Mouse (Mus musculus) right cerebral cortex, adult 2 months (tissue): Measurements from ENCODE around the gene Tectb.
"Not testable (repeated sequence)": the region's sequence is repeated elsewhere in the genome, so short reads cannot be mapped to it uniquely, and the experiment has no call there.

Experiments
- DNase-seq, 2 experiments: peaks; one replicate each; pipeline ENCODE4 v3.0.0; 2021 to 2022; ENCODE audit warnings: low spot score in 2 of 2

Tectb gene

DNA sequence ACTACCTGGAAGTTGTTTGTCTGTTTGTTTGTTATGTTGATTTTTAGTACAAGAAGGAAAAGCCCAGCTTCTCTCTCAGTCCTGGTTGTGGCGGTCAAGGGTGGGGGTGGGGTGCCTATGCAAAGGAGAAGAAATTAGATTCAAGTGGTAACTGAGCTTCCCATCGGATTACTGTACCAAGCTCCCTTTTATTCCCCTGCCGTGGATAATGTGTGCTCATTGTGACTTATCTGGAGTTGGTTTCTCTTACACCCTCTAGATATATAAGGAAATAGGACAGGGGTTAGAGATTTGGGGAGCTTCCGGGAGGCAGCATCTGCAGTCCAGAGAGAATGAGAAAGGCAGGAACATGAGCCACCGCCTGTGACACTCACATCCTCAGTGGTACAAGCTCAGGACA, at the start of gene Tectb:
TSS of gene Tectb (plus strand) at position 301 of the 400 bp plus-strand sequence.
- no peak for DNase-seq

DNA sequence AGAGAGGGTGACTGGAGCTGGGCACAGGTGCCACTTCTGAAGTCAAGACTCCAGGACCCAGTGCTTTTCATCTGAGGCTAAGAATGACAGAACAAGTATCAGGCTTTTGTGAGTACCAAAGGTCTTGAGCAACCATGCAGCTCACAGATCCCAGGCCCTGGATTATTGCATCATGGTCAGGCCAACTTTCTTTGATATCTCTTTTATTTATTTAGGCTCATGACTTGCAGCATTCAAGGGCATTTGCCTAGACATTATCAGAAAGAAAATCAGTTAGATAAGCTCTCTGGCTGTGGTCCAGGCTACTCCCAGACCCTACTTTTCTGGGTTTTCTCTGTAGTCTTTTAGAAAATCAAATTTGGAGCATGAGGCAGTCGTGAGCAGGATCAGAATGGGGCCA, 48.8 kb upstream of the Tectb start:
- DNase-seq, result no peak

- DNase-seq, result no peak
These were observed 48.1 kb upstream of the Tectb start for GRCm38 (mm10) chr19:55132476-55132875.

GRCm38 (mm10) chr19:55134521-55134920, 46.0 kb upstream of the Tectb start:
- DNase-seq, result no peak

DNA sequence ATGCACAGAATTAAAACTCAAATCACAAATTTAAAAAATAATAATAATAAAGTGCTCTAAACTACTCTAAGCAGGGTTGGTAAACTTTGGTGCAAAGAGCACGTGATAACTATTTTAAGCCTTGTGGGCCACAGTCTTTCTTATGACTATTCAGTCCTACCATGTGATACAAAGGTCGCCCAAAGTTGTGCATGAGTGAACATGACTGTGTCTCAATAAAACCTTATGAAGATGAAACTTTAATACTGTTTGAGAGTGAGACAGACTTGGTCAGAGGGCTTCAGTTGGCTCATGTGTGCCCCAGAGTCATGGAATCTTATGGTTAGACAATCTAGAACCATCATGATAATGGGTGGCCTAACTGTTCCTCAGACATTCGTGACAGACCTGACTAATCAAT, 44.6 kb upstream of the Tectb start:
- DNase-seq, result no peak

DNA sequence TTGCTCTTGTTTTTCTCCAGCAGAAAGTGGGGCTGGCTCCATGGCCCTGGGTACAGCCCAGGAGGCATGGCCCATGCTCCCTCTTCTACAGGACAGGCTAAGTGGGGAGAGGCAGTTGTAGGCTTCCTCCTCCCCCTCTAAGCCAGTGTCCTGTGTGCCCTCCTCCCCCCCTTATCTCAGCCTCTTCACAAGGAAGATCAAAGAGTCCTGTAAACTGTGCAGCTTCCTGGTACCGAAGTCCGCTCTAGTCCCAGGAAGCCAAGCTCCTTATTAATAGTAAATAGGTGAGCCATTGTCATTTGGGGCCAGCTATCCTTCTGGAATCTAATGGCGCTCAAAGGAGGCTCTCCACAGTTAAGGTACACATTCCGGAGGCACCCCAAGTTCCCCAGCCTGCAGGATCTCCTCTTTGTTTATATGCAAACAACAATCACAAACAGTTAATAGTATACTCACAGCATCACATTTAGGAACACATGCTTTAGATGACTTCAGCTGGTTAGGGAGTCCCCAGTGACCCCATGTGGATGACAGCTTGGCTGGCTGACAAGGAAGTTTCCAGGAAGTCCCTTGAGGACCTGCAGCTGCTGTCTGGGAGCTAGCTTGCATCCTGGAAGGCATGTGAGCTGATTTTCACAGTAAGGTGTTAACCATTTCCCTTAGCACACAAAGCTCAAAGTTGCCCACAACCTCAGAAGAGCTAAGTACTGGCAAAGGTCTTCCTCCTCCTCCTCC, 43.7 kb upstream of the Tectb start:
- DNase-seq, result no peak

GRCm38 (mm10) chr19:55137884-55138283, 42.6 kb upstream of the Tectb start:
- DNase-seq, result no peak

DNA sequence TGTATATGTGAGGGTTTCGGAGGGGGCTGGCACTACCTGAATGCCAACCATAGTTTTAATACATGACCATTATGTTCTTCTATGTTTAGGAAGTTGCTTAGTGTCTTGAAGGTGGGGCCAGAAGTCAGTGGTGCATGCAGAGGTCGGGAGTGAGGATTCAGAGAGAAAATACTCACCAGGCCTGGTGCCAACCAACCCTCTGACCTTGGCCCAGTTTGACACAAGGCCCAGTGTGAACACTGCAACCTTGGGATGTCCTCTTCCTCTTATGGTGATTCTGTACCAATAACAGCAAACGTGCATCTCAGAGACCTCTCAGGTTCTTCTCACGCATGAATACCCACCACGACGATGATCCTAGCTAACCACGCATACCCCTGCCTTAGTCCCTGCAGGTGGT, 42.0 kb upstream of the Tectb start:
- no peak for DNase-seq

DNA sequence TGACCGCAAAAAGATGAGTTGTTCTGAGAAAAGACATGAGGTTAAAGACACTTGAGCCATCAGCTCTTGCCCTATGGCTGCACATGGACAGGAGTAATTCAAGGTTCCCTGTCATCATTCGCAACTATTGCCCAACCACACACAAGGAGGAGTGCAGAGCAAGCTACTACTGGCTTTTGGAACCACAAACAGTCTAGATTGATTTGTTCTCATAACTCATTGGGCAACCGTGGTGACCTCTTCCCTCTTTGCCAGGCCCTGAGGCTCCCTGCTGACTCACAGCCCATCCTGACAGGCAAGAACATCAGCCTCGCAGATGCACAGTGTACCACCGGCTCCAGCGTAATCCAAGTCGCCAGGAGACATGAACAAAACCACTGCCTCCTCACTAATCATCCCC, 41.2 kb upstream of the Tectb start:
- no peak for DNase-seq

DNA sequence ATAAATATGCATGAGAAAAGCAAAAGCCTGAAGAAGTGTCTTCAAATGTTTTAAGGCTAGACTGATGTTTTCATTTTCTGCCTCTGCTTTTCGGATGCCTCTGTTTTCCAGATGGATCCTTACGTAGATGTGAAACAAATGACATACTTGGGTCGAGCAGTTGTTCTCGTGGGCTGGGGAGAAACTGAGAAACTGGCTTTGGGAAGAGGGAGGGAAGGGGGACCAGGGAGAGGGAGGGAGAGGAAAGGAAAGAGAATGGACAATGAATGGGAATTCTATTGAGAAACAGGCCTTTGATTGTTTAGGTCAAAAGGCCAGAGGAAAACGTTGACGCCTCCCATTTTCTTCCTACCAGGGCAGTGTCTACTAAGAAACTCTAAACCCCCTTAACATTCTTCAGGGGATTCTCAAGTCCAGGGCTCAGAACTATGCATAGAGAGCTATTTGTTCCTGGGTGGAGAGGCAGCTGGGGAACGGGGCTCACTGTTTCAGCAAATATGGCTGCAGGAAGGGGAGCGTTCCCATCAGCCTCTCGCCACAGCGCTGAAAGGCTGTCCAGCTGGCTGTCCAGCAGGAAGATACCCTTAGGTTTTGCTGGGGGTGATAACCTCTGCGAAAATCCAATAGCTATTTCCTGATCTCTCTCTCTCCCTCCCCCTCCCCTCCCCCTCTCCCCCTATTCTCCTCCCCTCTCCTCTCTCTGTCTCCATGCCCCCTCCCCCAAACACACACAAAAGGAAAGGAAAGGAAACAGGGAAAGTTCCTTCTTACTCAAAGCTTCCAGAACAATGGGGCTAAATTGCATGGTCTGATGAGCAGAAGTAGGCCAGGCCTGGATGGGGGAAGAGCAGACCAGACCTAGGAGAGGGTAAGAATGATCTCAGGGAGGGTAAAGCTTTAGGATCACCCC, 36.9 kb upstream of the Tectb start:
- no peak for DNase-seq

- DNase-seq, result no peak
These were observed 35.8 kb upstream of the Tectb start for GRCm38 (mm10) chr19:55144691-55145090.

GRCm38 (mm10) chr19:55145136-55145535, 35.4 kb upstream of the Tectb start:
- DNase-seq, result no peak

GRCm38 (mm10) chr19:55147568-55147967, 33.0 kb upstream of the Tectb start:
- DNase-seq, result peak in 1 of 2 experiments; percentile 10

DNA sequence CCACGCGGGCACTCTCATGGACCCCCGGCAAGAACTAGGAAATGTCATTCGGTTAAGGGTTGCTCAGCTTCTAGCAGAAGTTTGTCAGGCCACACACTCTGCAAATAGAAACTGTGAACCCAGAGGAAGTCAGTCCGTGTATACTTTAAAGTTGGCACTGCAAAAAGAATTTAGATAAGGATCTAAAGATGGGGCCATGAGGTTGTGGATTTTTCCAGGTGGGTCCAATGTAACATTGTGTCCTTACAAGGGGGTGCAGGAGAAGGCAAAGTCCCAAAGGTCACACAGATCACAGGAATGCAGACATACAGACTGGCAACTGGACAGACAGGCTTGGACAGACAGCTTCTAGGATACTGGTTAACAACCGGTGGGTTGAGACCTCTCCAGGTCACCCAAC, 32.4 kb upstream of the Tectb start:
- DNase-seq, result no peak

- DNase-seq, result no peak
These were observed 30.9 kb upstream of the Tectb start for GRCm38 (mm10) chr19:55149646-55150045.

DNA sequence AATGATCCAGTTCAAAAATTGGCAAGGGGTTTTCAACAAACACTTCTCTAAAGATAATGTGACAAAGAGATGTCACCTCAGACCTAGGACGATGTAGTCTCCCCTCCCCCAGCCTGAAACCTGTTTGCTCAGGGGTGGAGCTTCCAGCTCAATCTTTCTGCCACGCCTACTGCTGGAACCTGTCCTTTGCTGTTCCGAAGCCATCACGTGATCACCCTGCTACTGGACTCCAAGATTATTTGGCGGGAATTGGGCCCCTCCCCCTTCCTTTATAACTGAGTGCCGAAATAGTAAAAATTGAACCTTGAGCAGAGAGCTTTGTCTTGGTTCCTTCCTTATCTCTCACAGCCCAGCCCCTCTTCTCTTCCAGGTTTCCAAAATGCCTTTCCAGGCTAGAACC, 28.3 kb upstream of the Tectb start:
- not testable (repeated sequence) for DNase-seq

DNA sequence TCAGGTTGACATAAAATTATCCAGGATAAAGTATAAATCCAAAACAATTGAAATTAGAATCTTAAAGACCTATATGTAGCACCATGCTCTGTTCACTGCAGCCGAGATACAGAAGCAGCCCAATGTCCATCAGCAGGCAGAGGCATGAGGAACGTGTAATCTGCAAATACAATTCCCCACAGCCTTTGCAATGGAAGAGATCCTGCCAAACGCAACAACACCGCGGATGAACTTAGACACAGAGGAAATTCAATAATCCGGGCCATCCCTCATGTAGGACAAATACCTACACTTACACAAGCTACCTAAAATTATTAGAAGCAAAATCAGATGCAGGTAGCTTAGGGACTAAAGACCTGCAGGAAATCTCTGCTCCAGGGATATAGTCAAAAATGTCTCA, 27.6 kb upstream of the Tectb start:
- no peak for DNase-seq

DNA sequence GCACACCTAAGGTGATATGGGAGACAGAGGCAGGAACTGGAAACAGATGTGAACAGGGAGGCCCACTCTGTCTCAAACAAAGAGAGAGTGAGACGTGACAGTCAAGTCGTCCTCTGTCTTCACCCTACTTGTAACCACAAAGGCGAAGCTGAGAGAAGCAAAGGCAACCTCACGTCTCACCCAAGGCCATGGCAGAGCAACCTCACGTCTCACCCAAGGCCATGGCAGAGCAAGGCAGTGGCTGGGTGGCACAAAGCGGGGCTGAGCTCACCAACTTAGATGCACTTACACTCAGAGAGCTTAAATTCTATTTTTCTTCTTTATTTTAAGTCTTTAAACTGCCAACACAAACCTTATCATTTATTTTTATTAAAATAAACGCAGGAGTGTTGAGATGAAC, 23.5 kb upstream of the Tectb start:
- no peak for DNase-seq

GRCm38 (mm10) chr19:55158606-55159005, 21.9 kb upstream of the Tectb start:
- no peak for DNase-seq

DNA sequence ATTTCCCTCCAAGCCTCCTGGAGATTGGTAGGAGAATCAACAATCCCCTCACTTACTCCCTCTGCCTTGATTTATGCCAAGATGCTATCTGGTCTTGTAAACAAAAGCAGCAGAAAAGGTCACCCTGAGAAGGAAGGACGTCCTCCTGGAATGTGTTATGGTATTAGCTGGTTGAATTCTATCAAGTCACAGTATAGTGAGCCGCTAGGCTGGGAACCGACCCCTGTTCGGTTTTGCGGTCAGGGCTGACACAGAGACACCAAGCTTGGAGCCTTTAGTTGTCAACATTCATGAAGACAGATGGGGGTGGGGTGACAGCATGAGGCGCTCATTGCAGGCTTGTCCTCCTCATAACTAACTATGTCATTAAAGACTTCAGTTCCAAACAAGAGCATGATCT, 20.7 kb upstream of the Tectb start:
- DNase-seq, result no peak

DNA sequence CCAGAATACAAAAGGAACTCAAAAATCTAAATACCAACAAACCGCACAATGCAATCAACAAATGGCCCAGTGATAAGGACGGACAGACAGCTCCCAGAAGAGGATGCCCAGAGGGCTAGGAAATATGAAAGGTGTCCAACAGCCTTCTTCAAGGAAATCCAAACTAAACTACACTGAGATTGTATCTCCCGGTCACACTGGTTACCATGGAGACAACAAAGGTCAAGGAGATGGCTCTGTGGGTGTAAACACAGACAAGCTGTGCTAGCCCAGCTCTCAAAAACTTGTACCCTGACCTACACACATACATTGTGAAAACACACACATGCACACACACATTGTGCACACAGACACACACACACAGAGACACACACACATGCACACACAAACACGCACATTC, 18.3 kb upstream of the Tectb start:
- DNase-seq, result no peak

GRCm38 (mm10) chr19:55164162-55164561, 16.4 kb upstream of the Tectb start:
- no peak for DNase-seq
